Mouse (Mus musculus) olfactory bulb, adult 2 months (tissue): ENCODE results near the gene Spata31d1b.

Source experiments
- CTCF ChIP-seq: fragments of 200-500 bp; IDR thresholded peaks from 2 replicates; pipeline ENCODE4 v1.5.1; 2012; ENCODE audit warnings: low read depth, mild to moderate bottlenecking, low read length, moderate library complexity; ENCODE audit not compliant: insufficient read depth
- POLR2A ChIP-seq: fragments of 200-500 bp; IDR thresholded peaks from 2 replicates; pipeline ENCODE4 v1.6.1; 2012; ENCODE audit warnings: mild to moderate bottlenecking, low read depth, low read length, moderate library complexity; ENCODE audit not compliant: insufficient read depth

DNA sequence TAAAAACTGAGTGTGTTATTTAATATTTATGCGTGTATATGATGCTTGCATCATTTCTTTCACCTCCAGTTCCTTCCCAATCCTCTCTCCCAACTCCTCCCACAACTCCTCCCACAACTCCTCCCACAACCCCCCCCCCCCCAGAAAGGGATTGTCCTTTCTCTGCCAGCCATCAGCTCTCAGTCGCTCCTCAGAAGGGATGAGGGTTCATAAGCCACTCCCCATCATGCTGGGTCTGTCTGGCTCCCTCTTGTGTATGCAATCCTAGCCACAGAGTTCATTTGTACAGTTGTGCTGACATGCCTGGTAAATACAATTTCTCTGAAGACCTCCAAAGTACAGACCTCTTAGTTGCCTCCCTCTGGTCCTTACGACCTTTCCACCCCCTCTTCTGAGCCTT, 23.1 kb downstream of the Spata31d1b start:
- TF ChIP-seq POLR2A (no peak), CTCF (no peak)
